Mouse (Mus musculus) layer of hippocampus, postnatal 10 days (tissue): ENCODE results near the gene Colec11. TPM values are rescaled to one million over a fixed set of nuclear protein-coding genes. Genes with fewer than 3 reads are reported as not detected.

Source experiments
- total RNA-seq, 2 experiments: library from RNA; stranded (reverse); gene quantifications; 2 replicates each; pipeline ENCODE4 v1.2.3; 2021

The Colec11 gene
- total RNA-seq, 2 experiments from 2014 or later, result 0.50 to 0.62 TPM

Other genes with a start within 250 kb of the Colec11 start
- 1 to 10 TPM in 1 of 2 experiments, under 1 TPM in 1; 0.47 to 1.3 TPM for gene Dcdc2c, start 71.0 kb downstream of the Colec11 start, total RNA-seq
- gene Allc, start 40.9 kb downstream of the Colec11 start, total RNA-seq, result under 1 TPM; 0.59 to 0.65 TPM
- 100 to 1,000 TPM; 333 to 335 TPM for gene Rps7, start 12.6 kb upstream of the Colec11 start, total RNA-seq
- gene Rnaseh1, start 26.2 kb upstream of the Colec11 start, total RNA-seq, result 10 to 100 TPM; 11.8 to 15.4 TPM
- 10 to 100 TPM; 15.5 to 18.4 TPM for gene Adi1, start 51.9 kb upstream of the Colec11 start, total RNA-seq
- 10 to 100 TPM; 45.6 to 47.0 TPM for gene Trappc12, start 127.1 kb upstream of the Colec11 start, total RNA-seq
- gene Eipr1, start 128.4 kb upstream of the Colec11 start, total RNA-seq, result 10 to 100 TPM; 41.6 to 47.7 TPM